Mouse (Mus musculus): Measurements from ENCODE around the gene Slc27a2. TPM values are rescaled to one million over a fixed set of nuclear protein-coding genes. Genes with fewer than 3 reads are reported as not detected.

Slc27a2 gene
- total RNA-seq (2023): 0.32 and 0.84 TPM in 2 replicates

GRCm38 (mm10) chr2:126552357-126553290 is at the start of gene Slc27a2:
Slc27a2 (plus strand) TSS chr2:126552407.

GRCm38 (mm10) chr2:126619249-126619704 is 67.1 kb downstream of the Slc27a2 start, which contains the start of gene Hdc:
Hdc (minus strand) TSS chr2:126619299.

Other genes with a start within 250 kb of the Slc27a2 start
- gene Atp8b4, start 51.7 kb upstream of the Slc27a2 start, total RNA-seq (2023): 145 and 223 TPM in 2 replicates
- 434 and 683 TPM in 2 replicates for gene Hdc, start 66.9 kb downstream of the Slc27a2 start, total RNA-seq (2023)
- 41.2 and 54.3 TPM in 2 replicates for gene Gabpb1, start 123.9 kb downstream of the Slc27a2 start, total RNA-seq (2023)
- 38.2 and 43.8 TPM in 2 replicates for gene Usp8, start 154.9 kb downstream of the Slc27a2 start, total RNA-seq (2023)
- not detected in 2 replicates for gene Usp50, start 231.1 kb downstream of the Slc27a2 start, total RNA-seq (2023)